Mouse (Mus musculus): ENCODE data around the gene Ak5.

- TF ChIP-seq POLR2A (IDR thresholded peaks at IDR 0.05; ENCODE audit: borderline replicate concordance, extremely low read depth, insufficient read depth, insufficient read length, poor library complexity, severe bottlenecking) (no peak), CTCF (IDR thresholded peaks at IDR 0.05; ENCODE audit: borderline replicate concordance, extremely low read depth, insufficient read depth, insufficient read length) (no peak)
Observed at GRCm38 (mm10) chr3:152468569-152469041, 199.6 kb downstream of the Ak5 start.

Data from brain, embryonic 14.5 days (tissue).